Mouse (Mus musculus): ENCODE measurements around the gene Gm45713. TPM values are rescaled to one million over a fixed set of nuclear protein-coding genes. Genes with fewer than 3 reads are reported as not detected.

The Gm45713 gene
- total and polyA plus RNA-seq, 3 experiments: 3.9 TPM; not detected in 2

DNA sequence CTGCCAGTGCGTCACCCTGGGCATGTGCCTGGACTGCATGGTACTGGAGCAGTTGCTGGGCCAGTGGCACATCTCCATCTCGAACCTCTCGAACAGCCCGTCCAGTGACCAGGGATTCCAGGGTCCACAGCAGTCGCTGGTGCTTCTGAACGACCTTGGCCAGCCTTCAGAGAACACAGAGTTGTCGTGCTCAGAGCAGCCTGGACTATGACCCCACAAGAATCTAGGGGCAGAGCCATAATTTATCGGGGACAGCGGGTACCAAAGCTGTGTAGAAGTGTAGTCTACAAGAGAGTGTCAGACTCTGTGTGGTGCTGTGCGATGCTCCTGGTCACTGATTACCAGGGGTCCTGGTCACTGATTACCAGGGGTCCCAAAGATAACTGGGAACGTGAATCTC lies 11.9 kb upstream of the Gm45713 start:
- Histone ChIP-seq H3K9me3 (replicated peaks; ENCODE audit: insufficient read depth, low read length) (no peaks in the 10 kb centered on the region), H3K27me3 (ENCODE audit: control insufficient read depth in 1 of 2, insufficient read depth in 2 of 2, low read length in 2 of 2) (no peaks in the 10 kb centered on the region), H3K36me3 (ENCODE audit: control insufficient read depth in 1 of 2, insufficient read depth in 2 of 2, low read length in 2 of 2) (no peaks in the 10 kb centered on the region; a peak in 1 of 4 replicates), H3K4me1 (ENCODE audit: control insufficient read depth in 1 of 2, insufficient read depth in 2 of 2, low read length in 2 of 2) (no peaks in the 10 kb centered on the region), H3K9ac (ENCODE audit: control insufficient read depth, low read depth, low read length, poor library complexity, severe bottlenecking) (no peak overlapping the region), H3K79me2 (ENCODE audit: control insufficient read depth, insufficient read depth, low read length, poor library complexity) (no peaks in the 10 kb centered on the region), H3K27ac (ENCODE audit: control insufficient read depth, low read depth, low read length) (no peak overlapping the region), H3K4me3 (ENCODE audit: control insufficient read depth in 1 of 2, insufficient read depth in 1 of 2, low read depth in 2 of 2, low read length in 2 of 2) (no peak overlapping the region)
- no peak for DNase-seq (ENCODE audit: low read depth, low spot score)
- TF ChIP-seq MAFK (IDR thresholded peaks at IDR 0.05; ENCODE audit: borderline replicate concordance, low read depth, low read length) (no peak), USF1 (IDR thresholded peaks at IDR 0.05; ENCODE audit: low read depth, low read length) (no peak), TCF12 (IDR thresholded peaks at IDR 0.05; ENCODE audit: low read depth, low read length) (no peak), NELFE (IDR thresholded peaks at IDR 0.05; ENCODE audit: low read depth, low read length) (no peak), TAL1 (IDR thresholded peaks at IDR 0.05; ENCODE audit: low read length) (no peak), RCOR1 (IDR thresholded peaks at IDR 0.05; ENCODE audit: low read depth, low read length) (no peak), ZMIZ1 (IDR thresholded peaks at IDR 0.05; ENCODE audit: low read depth, low read length) (no peak), ZNF384 (IDR thresholded peaks at IDR 0.05; ENCODE audit: low read depth, low read length) (no peak), MYB (IDR thresholded peaks at IDR 0.05; ENCODE audit: low read depth, low read length) (no peak)

DNA sequence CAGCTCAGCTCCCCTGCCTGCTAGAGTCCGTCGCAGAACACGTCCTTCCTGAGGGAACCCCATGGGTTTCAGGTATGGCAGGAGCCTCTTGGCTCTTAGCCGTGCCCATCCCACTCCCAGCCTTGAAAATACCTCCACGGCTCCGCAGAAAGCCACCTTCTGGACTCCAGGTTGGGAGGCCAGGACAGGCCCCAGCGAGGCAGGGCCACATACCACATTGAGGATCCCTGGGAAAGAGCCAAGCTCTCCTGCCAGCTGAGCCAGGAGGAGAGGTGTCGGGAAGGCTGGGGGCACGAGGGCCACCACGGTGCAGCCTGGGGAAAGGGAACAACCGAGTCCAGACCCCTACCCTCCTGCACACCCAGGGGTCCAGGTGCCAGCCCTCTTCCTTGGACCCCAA lies 11.2 kb upstream of the Gm45713 start:
- H3K27ac ChIP-seq (ENCODE audit: control insufficient read depth, low read depth, low read length): no peak overlapping the region
- DNase-seq (ENCODE audit: low read depth, low spot score): no peak
- no peaks in the 10 kb centered on the region for H3K9me3 ChIP-seq (replicated peaks; ENCODE audit: insufficient read depth, low read length)
- no peaks in the 10 kb centered on the region; a peak in 1 of 4 replicates for H3K36me3 ChIP-seq (ENCODE audit: control insufficient read depth in 1 of 2, insufficient read depth in 2 of 2, low read length in 2 of 2)
- no peaks in the 10 kb centered on the region for H3K27me3 ChIP-seq (ENCODE audit: control insufficient read depth in 1 of 2, insufficient read depth in 2 of 2, low read length in 2 of 2)
- no peak overlapping the region for H3K4me3 ChIP-seq (ENCODE audit: control insufficient read depth in 1 of 2, insufficient read depth in 1 of 2, low read depth in 2 of 2, low read length in 2 of 2)
- H3K79me2 ChIP-seq (ENCODE audit: control insufficient read depth, insufficient read depth, low read length, poor library complexity): no peaks in the 10 kb centered on the region
- no peaks in the 10 kb centered on the region for H3K4me1 ChIP-seq (ENCODE audit: control insufficient read depth in 1 of 2, insufficient read depth in 2 of 2, low read length in 2 of 2)
- TF ChIP-seq CTCF (IDR thresholded peaks at IDR 0.05 in 2 of 3, conservative IDR thresholded peaks at IDR 0.05 in 1 of 3; ENCODE audit: control insufficient read depth in 1 of 3, insufficient read depth in 1 of 3, low read depth in 2 of 3, low read length in 3 of 3, poor library complexity in 1 of 3, severe bottlenecking in 1 of 3) (no peak), NRF1 (IDR thresholded peaks at IDR 0.05; ENCODE audit: insufficient read depth, low read depth, low read length, poor library complexity, severe bottlenecking) (no peak), ZNF384 (IDR thresholded peaks at IDR 0.05; ENCODE audit: low read depth, low read length) (no peak), ZC3H11A (IDR thresholded peaks at IDR 0.05; ENCODE audit: low read depth, low read length) (no peak), MAFK (IDR thresholded peaks at IDR 0.05; ENCODE audit: borderline replicate concordance, low read depth, low read length) (no peak), MAZ (IDR thresholded peaks at IDR 0.05; ENCODE audit: low read depth, low read length) (no peak), TCF12 (IDR thresholded peaks at IDR 0.05; ENCODE audit: low read depth, low read length) (no peak), GABPA (IDR thresholded peaks at IDR 0.05; ENCODE audit: low read depth, low read length) (no peak)
- no peak overlapping the region for H3K9ac ChIP-seq (ENCODE audit: control insufficient read depth, low read depth, low read length, poor library complexity, severe bottlenecking)

DNA sequence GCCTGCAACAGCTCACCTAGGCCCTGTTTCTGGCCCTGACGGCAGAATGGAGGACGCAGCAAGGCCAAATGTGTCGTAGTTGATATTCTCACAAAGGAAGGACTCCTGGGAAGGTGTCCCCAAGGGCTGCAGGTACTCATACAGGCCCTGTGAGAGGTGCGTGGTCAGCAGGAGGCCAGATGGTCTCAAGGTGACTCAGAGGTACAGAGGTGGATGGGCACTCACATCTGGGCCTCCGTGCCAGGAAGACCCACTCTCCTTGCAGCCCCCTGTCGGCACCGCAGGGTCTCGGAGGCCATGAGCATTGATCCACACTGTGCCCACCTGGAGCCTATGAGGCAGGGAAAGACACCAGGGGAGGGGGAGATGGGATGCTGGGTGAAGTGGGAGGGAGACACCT lies 9.4 kb upstream of the Gm45713 start:
- no peaks in the 10 kb centered on the region for H3K9me3 ChIP-seq (replicated peaks; ENCODE audit: insufficient read depth, low read length)
- no peak for TF ChIP-seq RCOR1 (IDR thresholded peaks at IDR 0.05; ENCODE audit: low read depth, low read length)
- TF ChIP-seq JUND (IDR thresholded peaks at IDR 0.05; ENCODE audit: low read depth, low read length): no peak
- no peak for TF ChIP-seq E2F4 (IDR thresholded peaks at IDR 0.05; ENCODE audit: borderline replicate concordance, low read depth, low read length)
- no peak for TF ChIP-seq NRF1 (IDR thresholded peaks at IDR 0.05; ENCODE audit: insufficient read depth, low read depth, low read length, poor library complexity, severe bottlenecking)
- TF ChIP-seq POLR2A (IDR thresholded peaks at IDR 0.05; ENCODE audit: control insufficient read depth in 1 of 2, insufficient read depth in 1 of 2, low read depth in 1 of 2, low read length in 2 of 2, poor library complexity in 1 of 2): no peak
- TF ChIP-seq CHD1 (IDR thresholded peaks at IDR 0.05; ENCODE audit: low read depth, low read length): no peak
- no peak for TF ChIP-seq MEF2A (IDR thresholded peaks at IDR 0.05; ENCODE audit: extremely low read depth, insufficient replicate concordance, low read depth, low read length, poor library complexity, severe bottlenecking)
- DNase-seq (ENCODE audit: low read depth, low spot score): no peak
- H3K79me2 ChIP-seq (ENCODE audit: control insufficient read depth, insufficient read depth, low read length, poor library complexity): no peaks in the 10 kb centered on the region
- no peak overlapping the region for H3K9ac ChIP-seq (ENCODE audit: control insufficient read depth, low read depth, low read length, poor library complexity, severe bottlenecking)
- no peaks in the 10 kb centered on the region for H3K4me1 ChIP-seq (ENCODE audit: control insufficient read depth in 1 of 2, insufficient read depth in 2 of 2, low read length in 2 of 2)
- no peak overlapping the region for H3K27ac ChIP-seq (ENCODE audit: control insufficient read depth, low read depth, low read length)
- no peak overlapping the region for H3K4me3 ChIP-seq (ENCODE audit: control insufficient read depth in 1 of 2, insufficient read depth in 1 of 2, low read depth in 2 of 2, low read length in 2 of 2)
- no peaks in the 10 kb centered on the region; a peak in 1 of 4 replicates for H3K36me3 ChIP-seq (ENCODE audit: control insufficient read depth in 1 of 2, insufficient read depth in 2 of 2, low read length in 2 of 2)
- no peaks in the 10 kb centered on the region for H3K27me3 ChIP-seq (ENCODE audit: control insufficient read depth in 1 of 2, insufficient read depth in 2 of 2, low read length in 2 of 2)

Measured in MEL (cell line).